Mouse (Mus musculus): Measurements from ENCODE around the gene Ralgapa2. TPM values are rescaled to one million over a fixed set of nuclear protein-coding genes. Genes with fewer than 3 reads are reported as not detected.
A peak's percentile ranks its signal among the peaks of the same experiment; 100 is the strongest.

Ralgapa2 gene
- polyA plus RNA-seq, 1 experiment from 2014 or later, result 8.7 TPM

DNA sequence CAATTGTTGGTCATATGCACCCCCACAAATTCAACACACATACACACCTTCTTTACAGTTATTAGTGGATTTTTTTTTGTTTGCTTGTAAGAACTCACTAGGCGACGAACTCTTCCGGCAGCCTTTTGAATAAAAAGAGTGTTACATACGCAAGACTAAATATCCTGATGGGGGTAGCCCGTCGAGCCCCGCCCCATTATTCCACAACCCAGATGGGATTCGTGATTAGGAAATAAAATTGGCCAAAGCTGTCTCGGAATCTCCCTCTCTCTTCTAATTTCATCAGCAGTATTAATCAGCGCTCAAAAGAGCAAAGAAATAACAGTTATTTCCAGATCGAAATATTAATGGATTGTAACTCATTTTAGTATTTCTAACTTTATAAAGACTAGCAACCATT is 292.4 kb downstream of the Ralgapa2 start:
- WGBS, result 13% methylated on average over 11 of the region's 11 CpGs
- Histone ChIP-seq H3K9ac (no peak overlapping the region), H3K36me3 (ENCODE audit: insufficient read depth) (no peaks in the 10 kb centered on the region), H3K27ac (ENCODE audit: low read depth) (no peak overlapping the region), H3K27me3 (ENCODE audit: insufficient read depth, low read length) (peaks cover 90% of the 10 kb centered on the region), H3K4me2 (no peak overlapping the region), H3K4me3 (ENCODE audit: low read depth, low read length) (no peak overlapping the region), H3K9me3 (ENCODE audit: low read depth, low read length) (no peaks in the 10 kb centered on the region), H3K4me1 (ENCODE audit: insufficient read depth) (0 out of 2 replicates have a peak, but pooled peaks cover 4% of the 10 kb centered on the region)
- TF ChIP-seq CTCF (IDR thresholded peaks at IDR 0.05; ENCODE audit: low read depth), result no peak
- ATAC-seq (ENCODE audit: insufficient read depth) (no peak), DNase-seq (no peak)

DNA sequence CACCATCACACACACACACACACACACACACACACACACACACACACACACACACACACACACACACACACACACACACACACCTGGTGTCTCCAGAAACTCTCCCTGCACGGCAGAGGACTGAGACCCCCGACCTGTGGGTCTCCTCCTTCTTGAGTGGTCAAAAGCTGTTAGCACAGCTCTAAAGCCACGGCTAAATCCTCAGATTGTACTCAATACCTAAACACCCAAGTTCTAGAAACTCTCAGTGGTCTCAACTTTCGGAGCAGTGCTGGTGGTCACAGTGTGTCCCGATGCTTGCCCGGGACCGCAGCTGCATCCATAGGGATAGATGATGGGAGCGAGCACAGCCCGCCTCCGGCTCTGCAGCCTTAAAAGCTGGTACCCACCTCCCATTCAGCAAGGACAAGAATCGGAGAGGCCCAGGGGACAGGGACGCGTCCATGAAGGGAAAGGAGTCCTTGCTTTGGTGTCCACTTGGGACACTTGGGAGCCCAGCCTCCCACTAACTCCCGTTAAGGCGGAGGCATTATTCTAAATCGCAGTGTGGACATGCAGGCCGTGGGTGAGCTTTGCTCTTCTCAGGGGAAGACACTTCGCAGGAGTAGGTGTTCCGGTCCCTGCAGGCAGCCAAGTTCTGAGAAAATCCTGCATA is 293.1 kb downstream of the Ralgapa2 start:
- no peak overlapping the region for H3K9ac ChIP-seq
- 2% methylated on average over 19 of the region's 19 CpGs for WGBS
- no peaks in the 10 kb centered on the region for H3K9me3 ChIP-seq (ENCODE audit: low read depth, low read length)
- ATAC-seq (ENCODE audit: insufficient read depth) (no peak), DNase-seq (peak; percentile 8)
- TF ChIP-seq CTCF (IDR thresholded peaks at IDR 0.05; ENCODE audit: low read depth), result no peak
- H3K4me1 ChIP-seq (ENCODE audit: insufficient read depth), result 0 out of 2 replicates have a peak, but pooled peaks cover 4% of the 10 kb centered on the region
- no peak overlapping the region for H3K4me3 ChIP-seq (ENCODE audit: low read depth, low read length)
- H3K27me3 ChIP-seq (ENCODE audit: insufficient read depth, low read length), result peaks cover 85% of the 10 kb centered on the region
- H3K27ac ChIP-seq (ENCODE audit: low read depth), result no peak overlapping the region
- H3K4me2 ChIP-seq, result no peak overlapping the region
- no peaks in the 10 kb centered on the region for H3K36me3 ChIP-seq (ENCODE audit: insufficient read depth)

- H3K36me3 ChIP-seq (ENCODE audit: insufficient read depth), result no peaks in the 10 kb centered on the region
- WGBS, result under 1% methylated on average over 40 of the region's 40 CpGs
- ATAC-seq (ENCODE audit: insufficient read depth) (peak; percentile 9; the same call in 1 of the 2 replicates), DNase-seq (peak; percentile 40)
- peaks cover 77% of the 10 kb centered on the region for H3K27me3 ChIP-seq (ENCODE audit: insufficient read depth, low read length)
- peak overlapping the region; percentile 53 for H3K4me2 ChIP-seq
- no peak overlapping the region for H3K9ac ChIP-seq
- TF ChIP-seq CTCF (IDR thresholded peaks at IDR 0.05; ENCODE audit: low read depth), result no peak
- no peak overlapping the region for H3K27ac ChIP-seq (ENCODE audit: low read depth)
- H3K4me1 ChIP-seq (ENCODE audit: insufficient read depth), result 0 out of 2 replicates have a peak, but pooled peaks cover 4% of the 10 kb centered on the region
- H3K9me3 ChIP-seq (ENCODE audit: low read depth, low read length), result no peaks in the 10 kb centered on the region
- peak overlapping the region; percentile 25 for H3K4me3 ChIP-seq (ENCODE audit: low read depth, low read length)
Measured at GRCm38 (mm10) chr2:146218161-146218691, 293.9 kb downstream of the Ralgapa2 start.

GRCm38 (mm10) chr2:146217227-146217980 is 294.7 kb downstream of the Ralgapa2 start:
- H3K27ac ChIP-seq (ENCODE audit: low read depth), result no peak overlapping the region
- peaks cover 69% of the 10 kb centered on the region for H3K27me3 ChIP-seq (ENCODE audit: insufficient read depth, low read length)
- 0 out of 2 replicates have a peak, but pooled peaks cover 4% of the 10 kb centered on the region for H3K4me1 ChIP-seq (ENCODE audit: insufficient read depth)
- peak overlapping the region; percentile 53 for H3K4me2 ChIP-seq
- no peak overlapping the region for H3K9ac ChIP-seq
- no peaks in the 10 kb centered on the region for H3K36me3 ChIP-seq (ENCODE audit: insufficient read depth)
- H3K9me3 ChIP-seq (ENCODE audit: low read depth, low read length), result no peaks in the 10 kb centered on the region
- H3K4me3 ChIP-seq (ENCODE audit: low read depth, low read length), result no peak overlapping the region
- ATAC-seq (ENCODE audit: insufficient read depth) (peak; percentile 72), DNase-seq (peak; percentile 77)
- TF ChIP-seq CTCF (IDR thresholded peaks at IDR 0.05; ENCODE audit: low read depth), result no peak
- WGBS, result 3% methylated on average over 16 of the region's 16 CpGs

- Histone ChIP-seq H3K9ac (no peak overlapping the region), H3K9me3 (ENCODE audit: low read depth, low read length) (no peaks in the 10 kb centered on the region), H3K4me1 (ENCODE audit: insufficient read depth) (0 out of 2 replicates have a peak, but pooled peaks cover 2% of the 10 kb centered on the region), H3K27me3 (ENCODE audit: insufficient read depth, low read length) (peaks cover 61% of the 10 kb centered on the region), H3K27ac (ENCODE audit: low read depth) (no peak overlapping the region), H3K4me3 (ENCODE audit: low read depth, low read length) (no peak overlapping the region), H3K36me3 (ENCODE audit: insufficient read depth) (no peaks in the 10 kb centered on the region), H3K4me2 (no peak overlapping the region)
- DNase-seq (no peak), ATAC-seq (ENCODE audit: insufficient read depth) (no peak)
- 15% methylated on average over 14 of the region's 14 CpGs for WGBS
- no peak for TF ChIP-seq CTCF (IDR thresholded peaks at IDR 0.05; ENCODE audit: low read depth)
Measured at GRCm38 (mm10) chr2:146216111-146217064, 295.8 kb downstream of the Ralgapa2 start.

- Histone ChIP-seq H3K4me3 (ENCODE audit: low read depth, low read length) (no peak overlapping the region), H3K4me2 (no peak overlapping the region), H3K4me1 (ENCODE audit: insufficient read depth) (no peaks in the 10 kb centered on the region), H3K9me3 (ENCODE audit: low read depth, low read length) (no peaks in the 10 kb centered on the region), H3K36me3 (ENCODE audit: insufficient read depth) (no peaks in the 10 kb centered on the region), H3K9ac (no peak overlapping the region), H3K27me3 (ENCODE audit: insufficient read depth, low read length) (peaks cover 48% of the 10 kb centered on the region), H3K27ac (ENCODE audit: low read depth) (no peak overlapping the region)
- ATAC-seq (ENCODE audit: insufficient read depth) (0 out of 2 replicates have a peak, but pooled peaks have one; percentile 14), DNase-seq (peak; percentile 77)
- 2% methylated on average over 9 of the region's 9 CpGs for WGBS
- TF ChIP-seq CTCF (IDR thresholded peaks at IDR 0.05; ENCODE audit: low read depth), result peak; percentile 81
Measured at GRCm38 (mm10) chr2:146214715-146215114, 297.4 kb downstream of the Ralgapa2 start.
